17 mouse cellular contexts compared by ENCODE assay signal in genomic region chr3:145820938-145821337, GRCm38 (mm10).
DNase-seq lines count a peak whose midpoint lies in the region; ATAC-seq and TF ChIP-seq lines count a peak whose summit lies in the region.
"Had no signal": no experiment of that assay in that cellular context is flagged by ENCODE, and none has a peak within 500 bp of the region (broad histone marks: within the 10 kb centered on the region; RNA-seq: fewer than 3 reads in every experiment).

No protein-coding gene starts in this region.

- no peaks in the 10 kb centered on the region for H3K4me1 ChIP-seq in hindbrain, postnatal 0 days (ENCODE audit: insufficient read depth, low read length)
- peaks cover 20% of the 10 kb centered on the region for H3K4me1 ChIP-seq in hindbrain, embryonic 13.5 days (replicated peaks)
- peaks cover 22% of the 10 kb centered on the region for H3K4me1 ChIP-seq in lung, embryonic 15.5 days
- peaks cover 14% of the 10 kb centered on the region for H3K4me1 ChIP-seq in stomach, embryonic 16.5 days (ENCODE audit: control insufficient read depth, insufficient read depth, low read length)

- WGBS in hindbrain, postnatal 0 days: 96% methylated on average over 2 of the region's 2 CpGs
- 95% methylated on average over 2 of the region's 2 CpGs for WGBS in hindbrain, embryonic 13.5 days
- 91% methylated on average over 2 of the region's 2 CpGs for WGBS in lung, embryonic 15.5 days
- WGBS in stomach, embryonic 16.5 days: 91% methylated on average over 2 of the region's 2 CpGs

- no peak overlapping the region for H3K9ac ChIP-seq in hindbrain, postnatal 0 days (replicated peaks; ENCODE audit: low read length)
- H3K9ac ChIP-seq in hindbrain, embryonic 13.5 days: no peak overlapping the region
- no peak overlapping the region for H3K9ac ChIP-seq in lung, embryonic 15.5 days
- no peak overlapping the region for H3K9ac ChIP-seq in stomach, embryonic 16.5 days (ENCODE audit: low read length)
- H3K9ac ChIP-seq: limb, embryonic 15.5 days; neural tube, embryonic 15.5 days had no signal

- in situ Hi-C loops in Patski (cut with MboI; ENCODE audit: low pct_unique_long_range_greater_than_20kb): no loop called here

- no peak overlapping the region for H3K4me3 ChIP-seq in hindbrain, postnatal 0 days (ENCODE audit: low read length)
- no peak overlapping the region for H3K4me3 ChIP-seq in hindbrain, embryonic 13.5 days
- no peak overlapping the region for H3K4me3 ChIP-seq in lung, embryonic 15.5 days
- H3K4me3 ChIP-seq in stomach, embryonic 16.5 days (replicated peaks; ENCODE audit: low read length): no peak overlapping the region
- H3K4me3 ChIP-seq: erythroblast, embryonic 14.5 days; limb, embryonic 15.5 days; neural tube, embryonic 15.5 days had no signal

- H3K4me2 ChIP-seq in hindbrain, postnatal 0 days (ENCODE audit: low read depth, low read length): no peak overlapping the region
- no peak overlapping the region for H3K4me2 ChIP-seq in hindbrain, embryonic 13.5 days
- H3K4me2 ChIP-seq in lung, embryonic 15.5 days: no peak overlapping the region
- no peak overlapping the region for H3K4me2 ChIP-seq in stomach, embryonic 16.5 days (ENCODE audit: low read depth, low read length)
- H3K4me2 ChIP-seq: limb, embryonic 15.5 days; neural tube, embryonic 15.5 days had no signal

- ATAC-seq in hindbrain, postnatal 0 days: no peak
- no peak for ATAC-seq in hindbrain, embryonic 13.5 days (ENCODE audit: low FRiP score)
- ATAC-seq in lung, embryonic 15.5 days (ENCODE audit: borderline replicate concordance, extremely low read depth, low FRiP score, low TSS enrichment): no peak
- ATAC-seq in Patski: no peak
- no peak for ATAC-seq in stomach, embryonic 16.5 days (ENCODE audit: insufficient read depth, low FRiP score)

- TF ChIP-seq CTCF in hindbrain, postnatal 0 days (IDR thresholded peaks at IDR 0.05; ENCODE audit: low read depth): peak; percentile 9; the same call in 1 of the 2 replicates
- peak; percentile 56 for TF ChIP-seq CTCF in Patski (IDR thresholded peaks at IDR 0.05)

- no peaks in the 10 kb centered on the region for H3K27me3 ChIP-seq in hindbrain, postnatal 0 days (ENCODE audit: insufficient read depth, low read length)
- H3K27me3 ChIP-seq in hindbrain, embryonic 13.5 days: no peaks in the 10 kb centered on the region
- H3K27me3 ChIP-seq in lung, embryonic 15.5 days: no peaks in the 10 kb centered on the region
- no peaks in the 10 kb centered on the region for H3K27me3 ChIP-seq in Patski
- no peaks in the 10 kb centered on the region for H3K27me3 ChIP-seq in stomach, embryonic 16.5 days (ENCODE audit: control insufficient read depth, insufficient read depth, low read length)
- H3K27me3 ChIP-seq: limb, embryonic 15.5 days; neural tube, embryonic 15.5 days had no signal

- CTCF ChIA-PET in Patski (lab: Charles Lee): interaction anchor here (0.9 to 3.3 kb wide), 7 partner anchors 7 to 92 kb away, joined by 3 to 9 read pairs (median 3); no protein-coding TSS in a partner anchor

- no peaks in the 10 kb centered on the region for H3K36me3 ChIP-seq in hindbrain, postnatal 0 days (ENCODE audit: insufficient read depth, low read length)
- H3K36me3 ChIP-seq in hindbrain, embryonic 13.5 days: no peaks in the 10 kb centered on the region
- no peaks in the 10 kb centered on the region for H3K36me3 ChIP-seq in lung, embryonic 15.5 days
- H3K36me3 ChIP-seq in stomach, embryonic 16.5 days (ENCODE audit: control insufficient read depth, insufficient read depth, low read length): no peaks in the 10 kb centered on the region
- H3K36me3 ChIP-seq: limb, embryonic 15.5 days; neural tube, embryonic 15.5 days had no signal

- H3K27ac ChIP-seq in hindbrain, postnatal 0 days: no peak overlapping the region
- H3K27ac ChIP-seq in hindbrain, embryonic 13.5 days: no peak overlapping the region
- peak overlapping the region; percentile 57 for H3K27ac ChIP-seq in lung, embryonic 15.5 days
- peak overlapping the region; percentile 59 for H3K27ac ChIP-seq in stomach, embryonic 16.5 days (ENCODE audit: low read length)
- H3K27ac ChIP-seq: limb, embryonic 15.5 days; neural tube, embryonic 15.5 days had no signal

- POLR2A ChIA-PET in Patski (lab: Charles Lee): interaction anchor here (1.2 kb wide), 1 partner anchor 74 kb away, joined by 3 read pairs; no protein-coding TSS in a partner anchor

- no peak for DNase-seq in hindbrain, postnatal 0 days (ENCODE audit: low spot score)
- DNase-seq in lung, postnatal 25 days (ENCODE audit: low spot score): no peak
- DNase-seq in Patski (ENCODE audit: low read depth, low spot score): no peak
- DNase-seq in thymus, postnatal 10 days (ENCODE audit: low spot score in 2 of 2): no peak
- DNase-seq: adrenal gland, postnatal 14 days; cerebellum, adult 9-11 months; embryo, embryonic 11 days; gastrocnemius, postnatal 25 days; heart, postnatal 36 days; kidney, adult 18-20 months; layer of hippocampus, adult 9-11 months had no signal

- H3K9me3 ChIP-seq in hindbrain, postnatal 0 days (ENCODE audit: low read length): no peaks in the 10 kb centered on the region
- H3K9me3 ChIP-seq in hindbrain, embryonic 13.5 days: no peaks in the 10 kb centered on the region
- no peaks in the 10 kb centered on the region for H3K9me3 ChIP-seq in lung, embryonic 15.5 days
- H3K9me3 ChIP-seq in stomach, embryonic 16.5 days (replicated peaks; ENCODE audit: control insufficient read depth, low read length): no peaks in the 10 kb centered on the region
- H3K9me3 ChIP-seq: limb, embryonic 15.5 days; neural tube, embryonic 15.5 days had no signal

Comparison
In these comparisons a context has a peak if more than half of its experiments do, and no peak if none do; other contexts are left out.
1. H3K27ac ChIP-seq: peak in lung, embryonic 15.5 days (single experiment) and stomach, embryonic 16.5 days (single experiment); none in hindbrain, postnatal 0 days (single experiment) and hindbrain, embryonic 13.5 days (single experiment).